Mouse (Mus musculus): ENCODE measurements around the gene Gfm1. TPM values are rescaled to one million over a fixed set of nuclear protein-coding genes. Genes with fewer than 3 reads are reported as not detected.

Gfm1 gene
- total RNA-seq, 2 experiments from 2014 or later = 204 to 214 TPM

DNA sequence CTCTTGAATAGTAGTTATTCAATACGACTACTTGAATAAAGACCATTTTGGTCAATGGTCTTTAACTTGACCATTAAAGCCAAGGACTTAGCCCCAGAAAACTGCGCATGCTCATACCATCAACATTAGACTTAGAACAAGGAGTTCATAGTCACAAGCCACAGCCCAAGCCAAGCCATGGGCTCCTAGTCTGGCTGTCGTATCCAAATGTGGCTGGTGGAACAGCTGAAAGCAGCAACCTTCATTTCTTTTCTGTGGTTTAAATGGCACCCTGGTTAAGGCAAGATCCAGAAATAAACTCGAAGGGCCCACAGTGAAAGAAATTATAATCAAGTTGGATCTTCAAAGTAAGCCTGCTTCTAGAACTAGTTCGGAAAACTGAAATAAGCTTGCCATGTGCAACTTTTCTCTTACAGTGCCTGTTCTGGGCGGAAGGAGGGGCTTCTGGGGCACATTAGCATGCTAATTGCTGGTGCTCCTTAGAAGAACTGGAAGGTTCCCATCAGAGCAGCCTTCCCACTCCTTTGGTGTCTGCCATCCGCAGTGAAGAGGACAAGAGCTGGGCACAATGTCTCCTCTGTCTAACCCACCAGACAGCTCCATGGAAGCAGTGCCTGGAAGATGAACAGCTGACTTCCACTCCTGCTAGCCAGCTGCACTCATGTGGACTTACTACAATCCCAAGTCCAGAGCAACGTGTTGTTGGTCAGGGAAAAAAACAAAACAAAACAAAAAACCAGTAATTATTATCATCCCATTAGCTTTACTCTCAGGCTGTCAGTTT is 62.4 kb downstream of the Gfm1 start:
- intact Hi-C loops (cut with DNase I) = no loop called here
- no peak for DNase-seq

DNA sequence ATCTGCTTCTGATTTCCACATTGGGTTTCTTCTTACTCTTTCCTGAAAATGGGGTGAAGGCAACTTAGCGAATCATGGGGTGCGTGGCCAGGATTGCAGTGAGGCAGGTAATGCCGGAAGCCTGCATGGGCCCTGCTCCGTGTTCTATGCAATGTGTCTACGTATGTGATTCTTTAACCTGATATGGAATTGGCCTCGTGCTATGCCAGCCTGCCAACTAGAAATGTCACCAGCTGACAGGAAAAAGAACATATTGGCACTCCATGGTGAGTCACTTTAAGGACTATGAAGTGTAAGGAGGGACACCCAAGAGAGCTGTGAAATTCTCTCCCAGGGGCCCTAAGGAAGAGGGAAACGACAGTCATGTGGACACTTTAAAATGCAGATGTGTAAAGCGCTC is 63.2 kb downstream of the Gfm1 start:
- no peak for DNase-seq
- intact Hi-C loops (cut with DNase I) = no loop called here

DNA sequence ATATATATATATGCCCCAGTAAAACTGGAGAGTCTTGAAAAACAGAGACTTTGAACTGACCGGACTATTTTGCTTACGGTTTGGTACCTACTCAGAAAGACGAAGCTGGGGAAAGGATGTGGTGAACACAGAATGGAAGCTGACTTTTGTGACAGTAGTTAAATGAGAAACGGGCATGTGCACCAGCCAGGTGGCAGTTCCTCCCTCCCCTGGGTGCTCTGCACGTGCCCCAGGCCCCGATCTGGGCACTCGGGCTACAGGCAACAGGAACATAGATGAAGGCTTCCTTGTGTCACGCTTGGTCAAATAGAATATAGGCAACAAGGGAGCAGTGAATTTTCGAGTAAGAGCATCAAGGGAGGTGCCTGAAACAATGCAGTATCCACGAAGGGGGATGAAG is 66.4 kb downstream of the Gfm1 start:
- no peak for DNase-seq
- intact Hi-C loops (cut with DNase I) = no loop called here

DNA sequence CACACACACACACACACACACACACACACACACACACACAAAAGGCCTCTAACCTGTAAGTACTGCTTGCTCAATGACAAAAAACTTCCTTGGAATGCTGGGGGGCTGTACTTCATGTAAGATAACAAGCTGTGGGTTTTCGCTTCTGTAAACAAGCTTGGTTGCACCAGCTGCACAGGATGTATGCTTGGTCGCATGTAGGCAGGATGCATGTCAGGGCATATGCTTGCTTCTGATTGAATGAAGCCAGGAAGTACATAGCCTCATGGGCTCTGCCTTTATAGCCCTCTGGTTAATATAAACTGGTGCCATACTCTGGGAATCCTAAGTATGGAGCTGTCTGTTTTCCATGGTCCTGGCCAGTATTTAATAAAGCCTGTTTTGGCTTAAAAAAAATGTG is 68.1 kb downstream of the Gfm1 start:
- no peak for DNase-seq
- intact Hi-C loops (cut with DNase I) = no loop called here

DNA sequence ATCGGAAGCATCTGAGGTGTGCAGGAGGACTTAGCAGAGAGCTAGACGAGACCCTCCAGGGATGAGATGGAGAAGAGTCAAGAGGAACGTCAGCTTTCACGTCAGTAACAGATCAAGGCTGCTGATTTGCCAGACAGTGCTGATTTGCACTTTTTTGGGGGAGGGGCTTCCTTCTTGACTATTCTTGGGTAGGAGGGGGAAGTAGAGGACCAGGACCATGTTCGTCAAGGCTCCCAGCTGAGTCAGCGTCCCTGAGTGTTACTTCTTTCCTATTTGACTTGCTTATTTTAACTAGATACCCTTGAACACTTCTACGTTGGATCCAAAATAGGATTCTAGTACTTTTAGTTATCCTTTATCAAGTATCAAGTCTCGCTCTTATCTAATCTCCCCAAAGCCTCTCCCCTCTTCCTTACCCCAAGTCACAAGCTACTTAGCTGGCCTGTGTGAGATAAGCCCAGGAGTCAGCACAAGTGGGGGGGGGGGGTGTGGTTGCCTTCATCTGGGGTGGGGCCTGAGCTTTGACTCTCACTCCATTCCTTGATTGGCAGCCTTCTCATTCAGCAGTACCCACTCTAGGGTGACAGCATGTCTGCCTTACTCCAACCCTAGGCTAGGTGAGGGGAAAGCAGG is 69.0 kb downstream of the Gfm1 start:
- intact Hi-C loops (cut with DNase I) = no loop called here
- no peak for DNase-seq

DNA sequence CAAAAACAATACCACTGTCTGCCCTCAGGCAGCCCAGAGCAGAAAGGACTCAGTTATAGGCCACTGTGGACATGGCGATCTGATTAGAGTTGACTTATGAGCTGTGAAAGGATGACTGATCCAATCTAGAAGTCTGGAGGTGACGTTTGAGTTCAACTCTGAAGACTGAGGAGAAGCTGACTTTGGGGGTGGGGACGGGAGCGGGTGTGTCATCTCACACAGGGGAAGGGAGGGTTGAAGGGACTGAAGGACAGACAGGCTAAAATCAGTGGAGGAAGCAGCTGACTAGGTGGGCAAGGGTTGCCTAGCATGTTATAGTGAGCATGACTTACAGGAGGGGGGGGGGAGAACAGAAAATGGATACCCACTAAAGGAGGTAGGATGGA is 69.5 kb downstream of the Gfm1 start:
- intact Hi-C loops (cut with DNase I) = no loop called here
- DNase-seq = no peak

DNA sequence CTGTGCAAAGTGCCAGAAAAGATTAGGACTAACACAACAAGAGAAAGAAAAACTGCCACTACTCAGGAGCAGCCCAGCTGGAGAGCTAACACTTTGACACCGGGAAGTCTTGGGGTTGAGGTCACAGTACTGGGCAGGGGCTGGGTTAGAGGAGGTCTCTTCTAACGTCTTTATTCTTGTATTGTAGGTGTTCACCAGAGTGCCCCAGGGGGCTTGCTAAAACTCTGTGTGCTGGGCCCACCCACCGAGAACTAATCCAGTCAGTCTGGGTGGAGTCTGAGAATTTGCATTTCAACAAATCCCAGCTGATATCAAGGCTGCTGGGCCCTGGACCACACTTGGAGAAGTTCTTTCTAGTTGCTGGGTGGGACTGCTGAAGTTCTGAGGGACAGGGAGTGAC is 74.0 kb downstream of the Gfm1 start:
- intact Hi-C loops (cut with DNase I) = no loop called here

DNA sequence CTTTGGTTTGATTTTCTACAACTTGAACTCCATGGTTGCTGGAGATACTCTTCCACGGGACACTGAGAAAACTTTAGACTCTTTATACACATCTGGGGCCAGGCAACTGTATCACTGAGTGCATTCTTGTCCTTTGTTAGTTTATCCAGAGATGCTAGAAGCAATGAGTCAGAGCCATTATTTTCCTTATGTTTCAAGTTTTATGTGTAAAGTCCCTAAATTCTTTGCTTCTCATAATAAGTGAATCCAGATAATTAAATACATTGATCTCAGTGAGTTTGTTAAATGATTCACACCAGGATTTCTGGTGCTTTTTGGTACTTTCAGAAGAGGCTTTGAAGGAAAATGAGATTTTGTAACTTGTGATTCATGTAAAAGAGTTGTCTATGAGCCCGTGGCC is 75.4 kb downstream of the Gfm1 start:
- no peak for DNase-seq
- intact Hi-C loops (cut with DNase I) = no loop called here

More for the DNA sequence above, 74.0 kb downstream of the Gfm1 start:
- no peak for DNase-seq

DNA sequence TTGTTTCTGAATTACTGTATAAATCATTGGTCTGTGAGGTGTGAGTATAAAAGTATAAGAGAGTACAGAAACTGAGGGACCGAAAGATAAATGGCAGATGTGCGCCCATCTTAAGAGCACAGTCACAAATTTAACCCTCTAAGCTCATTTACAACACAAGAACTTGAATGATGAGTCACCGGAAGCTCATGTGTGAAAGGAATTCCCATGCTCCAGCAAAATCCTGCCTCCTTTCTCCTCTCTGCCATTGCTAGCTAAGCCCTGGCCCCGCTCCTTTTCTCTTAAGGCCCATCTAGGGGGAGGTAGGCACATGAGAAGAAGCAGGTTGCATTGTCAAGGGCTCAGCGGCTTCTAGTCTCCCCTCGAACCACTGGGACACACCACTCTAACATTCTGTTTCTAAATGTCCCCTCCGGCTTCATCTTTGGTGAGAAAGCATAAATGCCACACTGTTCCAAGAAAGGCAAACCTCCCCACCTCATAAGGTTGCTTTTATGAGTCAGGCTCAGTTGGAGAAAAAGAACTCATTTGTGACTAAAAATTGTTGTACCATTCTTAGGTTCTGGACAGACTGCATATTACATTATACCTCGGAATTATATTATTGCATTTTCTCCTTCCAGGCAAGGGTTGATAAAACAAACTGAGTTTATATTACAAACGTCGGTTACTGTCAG is 78.5 kb downstream of the Gfm1 start:
- no peak for DNase-seq
- intact Hi-C loops (cut with DNase I) = no loop called here

DNA sequence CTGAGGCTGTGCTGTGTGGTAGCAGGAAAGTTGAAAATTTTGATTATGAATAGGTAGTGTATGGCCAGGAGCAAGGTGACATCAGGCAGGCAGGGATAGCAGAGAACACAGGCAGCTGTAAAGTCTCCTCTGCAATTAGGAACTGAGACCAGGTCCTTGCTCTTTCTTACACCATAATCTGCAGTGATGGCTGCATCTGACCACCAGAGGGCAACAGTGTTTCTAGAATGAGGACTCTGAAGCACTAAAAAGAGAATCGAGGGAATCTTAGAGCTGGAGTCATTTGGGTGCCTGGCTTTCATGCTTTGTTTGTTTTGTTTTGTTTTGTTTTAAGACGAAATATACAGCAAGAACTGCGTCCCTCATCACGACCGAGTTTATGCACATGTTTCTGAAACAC is 82.9 kb downstream of the Gfm1 start:
- intact Hi-C loops (cut with DNase I) = loop anchor here (1.0 kb wide), 2 partner anchors 55 to 532 kb away; no protein-coding TSS in a partner anchor
- peak; percentile 69 to 84 for DNase-seq

DNA sequence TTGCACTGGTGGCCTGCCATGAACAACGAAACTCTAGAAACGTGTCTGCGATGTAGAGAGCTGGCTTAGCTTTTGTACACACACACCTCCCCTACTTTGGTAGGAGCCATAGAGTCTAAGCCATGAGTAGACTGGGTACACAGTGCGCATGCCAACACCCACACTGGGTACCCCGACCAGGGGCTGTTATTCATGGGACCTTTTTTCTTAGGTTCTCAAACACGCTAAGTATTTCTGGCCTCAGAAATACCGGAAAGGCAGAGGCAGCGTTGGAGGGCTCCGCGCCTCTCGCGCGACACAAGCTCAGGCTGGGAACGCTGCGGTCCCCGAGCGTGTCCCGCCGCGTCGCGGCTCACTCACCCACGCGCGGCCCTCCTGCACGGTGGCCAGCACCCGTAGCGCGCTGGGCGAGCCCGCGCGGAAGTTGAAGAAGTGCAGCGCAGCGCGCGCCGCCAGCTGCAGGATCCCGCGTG is 84.9 kb downstream of the Gfm1 start:
- DNase-seq = peak; percentile 19 to 31
- intact Hi-C loops (cut with DNase I) = no loop called here

DNA sequence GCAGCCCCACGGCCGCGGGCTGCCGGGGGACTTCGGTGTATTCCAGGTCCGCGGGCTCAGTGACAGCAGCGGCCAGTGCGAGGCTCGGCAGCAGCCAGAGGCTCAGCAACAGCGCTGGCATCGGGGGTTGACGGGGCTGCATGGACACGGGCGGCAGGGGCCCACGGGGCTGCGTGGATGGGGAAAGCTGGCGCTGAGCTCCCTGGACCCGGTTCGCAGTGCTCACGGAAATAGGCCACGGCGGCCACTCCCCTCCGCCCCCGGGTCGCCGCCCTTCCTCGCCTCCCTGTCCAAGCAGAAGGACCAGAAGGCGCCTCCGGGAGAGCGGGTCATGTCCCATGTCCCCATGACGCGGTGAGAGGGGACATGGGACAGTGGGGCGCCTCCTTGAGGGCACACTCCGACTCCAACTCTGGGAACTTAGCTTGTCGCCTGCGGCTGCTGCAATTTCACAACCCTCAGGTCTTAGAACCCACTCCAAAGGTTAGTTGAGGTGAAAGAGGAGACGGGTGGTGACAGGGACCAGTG is 85.4 kb downstream of the Gfm1 start, which contains the start of gene Rarres1:
Rarres1 (minus strand) TSS at position 250 of the 528 bp plus-strand sequence.
- intact Hi-C loops (cut with DNase I) = no loop called here
- DNase-seq = peak; percentile 32 to 37

DNA sequence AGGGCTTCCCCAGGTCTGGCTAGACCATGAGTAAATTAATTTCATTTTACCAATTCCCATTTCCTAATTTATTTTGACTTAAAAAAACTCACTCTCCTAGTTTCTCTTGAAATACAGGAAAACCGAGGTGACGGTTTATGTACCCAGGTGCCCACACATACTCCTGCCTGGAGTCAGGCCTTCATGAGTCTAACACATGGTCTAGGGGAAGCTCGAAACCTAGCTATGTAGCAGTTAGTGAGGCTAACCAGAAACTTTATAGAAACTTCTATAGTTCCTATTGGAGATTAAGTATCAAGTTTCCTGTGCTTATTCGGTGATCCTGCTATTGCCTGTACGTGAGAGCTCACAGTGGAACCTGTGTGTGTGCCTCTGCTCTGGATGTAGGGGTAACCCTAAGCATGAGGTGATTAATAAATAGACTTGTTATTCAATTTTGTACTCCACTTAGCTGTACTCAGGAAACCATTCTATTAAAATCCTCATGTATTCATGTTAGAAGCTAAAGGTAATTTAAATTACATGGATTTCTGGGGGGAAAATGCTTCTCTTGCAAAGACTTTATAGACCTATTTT is 90.8 kb downstream of the Gfm1 start:
- no peak for DNase-seq
- intact Hi-C loops (cut with DNase I) = no loop called here

DNA sequence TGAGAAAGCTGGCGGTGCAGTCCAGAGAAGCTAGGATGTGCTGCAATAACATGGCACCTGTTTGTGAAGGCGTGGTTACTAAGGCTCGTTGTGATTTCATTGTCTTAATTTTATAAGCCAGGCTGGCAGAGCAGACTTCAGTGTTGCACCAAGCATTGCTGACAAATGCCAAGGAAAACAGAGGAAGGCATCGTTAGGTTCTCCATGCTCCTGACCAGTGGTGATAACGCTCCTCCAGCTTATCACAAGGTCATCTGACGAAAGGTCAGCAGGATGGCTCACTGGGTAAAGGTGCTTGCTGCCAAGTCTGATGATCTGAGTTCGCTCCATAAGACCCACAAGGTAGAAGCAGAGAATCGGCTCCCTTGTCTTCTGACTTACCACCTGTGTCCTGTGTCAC is 92.8 kb downstream of the Gfm1 start:
- intact Hi-C loops (cut with DNase I) = no loop called here
- DNase-seq = no peak

DNA sequence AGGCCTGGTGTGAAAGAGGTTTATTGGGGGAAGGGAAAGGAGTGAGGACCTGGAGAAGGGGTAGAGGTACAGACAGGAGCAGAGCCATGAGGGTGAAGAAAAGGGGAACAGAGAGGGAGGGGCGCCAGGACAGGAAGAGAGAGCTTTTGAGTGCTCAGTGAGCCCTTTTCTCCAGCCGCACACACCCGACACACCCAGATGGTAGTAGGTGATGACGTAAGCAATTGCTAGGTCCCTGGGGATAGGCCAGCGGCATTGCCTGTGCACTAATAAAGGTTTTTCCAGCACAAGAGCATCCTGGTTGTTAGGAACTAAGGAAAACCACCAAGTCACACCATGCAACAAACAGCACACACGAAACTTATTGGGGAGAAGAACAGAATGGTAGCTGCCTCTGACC is 94.9 kb downstream of the Gfm1 start:
- intact Hi-C loops (cut with DNase I) = no loop called here
- no peak for DNase-seq

Other genes with a start within 250 kb of the Gfm1 start
- gene Mlf1, start 56.0 kb upstream of the Gfm1 start, total RNA-seq (2021) = 100 to 1,000 TPM; 334 to 382 TPM
- gene Gm17402, start 54.9 kb upstream of the Gfm1 start, total RNA-seq (2021) = not detected
- gene Lxn, start 33.8 kb downstream of the Gfm1 start, total RNA-seq (2021) = 10 to 100 TPM; 11.2 to 12.8 TPM
- gene Rarres1, start 85.4 kb downstream of the Gfm1 start, total RNA-seq (2021) = under 1 TPM; 0.84 to 0.98 TPM
- 10 to 100 TPM; 32.3 to 32.6 TPM for gene Mfsd1, start 152.6 kb downstream of the Gfm1 start, total RNA-seq (2021)

Data from heart, postnatal 14 days (tissue).